Mouse (Mus musculus) lung, adult 18-20 months (tissue): ENCODE data around the gene 1700001O22Rik.

Source experiments
- DNase-seq, 2 experiments: peaks; one replicate each; pipeline ENCODE4 v3.0.0; 2022; ENCODE audit warnings: mixed read lengths in 2 of 2

Gene 1700001O22Rik

DNA sequence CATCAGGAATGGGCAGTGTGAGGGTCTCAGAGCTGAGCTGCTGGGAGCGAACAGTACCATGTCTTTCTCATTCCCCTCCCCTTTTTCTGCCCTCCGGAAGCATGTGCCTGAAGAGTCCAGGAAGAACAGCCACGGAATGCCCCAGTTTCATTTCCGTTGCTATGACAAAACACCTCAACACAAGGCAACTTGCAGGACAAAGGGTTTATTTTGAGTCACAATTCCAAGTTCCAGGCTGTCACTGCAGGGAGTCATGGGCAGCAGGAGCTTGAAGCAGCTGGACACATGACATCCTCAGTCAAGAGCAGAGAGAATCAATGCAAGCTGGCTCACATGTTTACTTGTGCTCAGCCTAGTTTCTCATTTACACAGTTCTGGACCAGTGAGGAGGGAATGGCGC lies 53.4 kb downstream of the 1700001O22Rik start:
- DNase-seq: peak; percentile 49 to 70

GRCm38 (mm10) chr2:30747602-30748162 lies 55.8 kb downstream of the 1700001O22Rik start:
- no peak for DNase-seq
